Mouse (Mus musculus): ENCODE data around the gene Gas7. TPM values are rescaled to one million over a fixed set of nuclear protein-coding genes. Genes with fewer than 3 reads are reported as not detected.

Gas7 gene
- polyA plus RNA-seq, 1 experiment from 2014 or later: 8.4 TPM

DNA sequence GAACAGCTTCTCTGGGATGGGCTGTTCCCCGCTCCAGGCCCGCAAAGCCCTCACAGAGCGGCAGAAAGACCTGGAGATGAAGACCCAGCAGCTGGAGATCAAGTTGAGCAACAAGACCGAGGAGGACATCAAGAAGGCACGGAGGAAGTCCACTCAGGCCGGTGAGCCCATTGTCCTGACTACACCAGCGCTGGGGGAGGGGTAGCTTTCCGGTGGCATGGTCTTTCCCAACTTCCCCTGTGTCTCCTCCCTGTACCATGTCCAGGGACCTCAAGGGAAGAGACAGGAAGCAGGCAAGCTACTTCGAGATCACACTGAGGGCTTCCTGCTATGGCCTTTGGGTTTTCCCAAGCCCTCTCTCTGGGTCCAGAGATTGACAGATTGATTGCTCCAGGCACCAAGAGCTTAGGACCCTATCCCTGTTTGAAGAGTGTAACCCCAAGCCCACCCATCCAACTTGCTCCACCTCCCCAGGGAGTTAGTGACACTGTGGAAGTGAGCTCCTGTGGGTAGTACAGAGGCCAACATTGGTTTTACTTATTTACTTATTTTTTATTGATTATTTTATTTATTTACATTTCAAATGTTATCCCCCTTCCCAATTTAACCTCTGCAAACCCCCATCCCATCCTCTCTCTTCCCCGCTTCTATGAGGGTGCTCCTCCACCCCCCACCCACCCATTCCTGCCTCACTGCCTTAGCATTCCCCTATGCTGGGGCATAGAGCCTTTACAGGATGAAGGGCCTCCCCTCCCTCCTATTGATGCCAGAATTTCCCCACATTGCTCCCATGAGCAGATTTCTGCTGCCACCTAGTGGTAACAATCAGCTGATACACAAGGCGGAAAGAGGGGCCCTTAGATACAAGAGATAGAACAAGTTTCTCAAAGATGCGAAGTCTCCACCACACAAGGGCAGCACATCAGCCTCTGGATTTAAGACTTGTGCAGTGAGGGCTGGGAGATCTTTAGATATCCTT, 220.6 kb downstream of the Gas7 start:
- no peak overlapping the region for H3K9ac ChIP-seq
- no peaks in the 10 kb centered on the region for H3K9me3 ChIP-seq
- H3K4me2 ChIP-seq: no peak overlapping the region
- no peak for ATAC-seq (ENCODE audit: extremely low read depth, insufficient number of reproducible peaks, low FRiP score, low TSS enrichment)
- H3K4me3 ChIP-seq: no peak overlapping the region
- no peaks in the 10 kb centered on the region for H3K27me3 ChIP-seq (replicated peaks)
- peaks cover 19% of the 10 kb centered on the region for H3K4me1 ChIP-seq
- WGBS: 57% methylated on average over 12 of the region's 12 CpGs
- no peaks in the 10 kb centered on the region for H3K36me3 ChIP-seq
- no peak overlapping the region for H3K27ac ChIP-seq (replicated peaks)

DNA sequence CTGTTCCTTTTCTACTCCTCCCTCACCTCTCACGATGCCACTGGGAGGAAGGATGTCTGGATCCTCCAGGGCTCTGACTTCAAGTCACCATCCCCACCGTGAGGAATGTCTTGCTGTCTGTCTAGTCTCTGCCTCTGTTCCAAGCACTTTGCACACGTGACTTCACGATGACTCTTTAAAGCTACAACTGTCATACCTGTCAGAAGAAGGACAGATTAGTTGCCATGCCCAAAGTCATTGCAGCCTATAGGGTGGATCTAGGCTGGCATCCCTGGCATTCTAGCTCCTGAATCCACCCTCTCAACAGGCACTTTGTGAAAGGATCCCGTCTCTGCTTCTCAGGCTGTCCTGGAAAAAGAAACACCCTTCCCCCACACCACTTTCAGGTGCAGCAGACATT, 224.1 kb downstream of the Gas7 start:
- no peak for ATAC-seq (ENCODE audit: extremely low read depth, insufficient number of reproducible peaks, low FRiP score, low TSS enrichment)
- no peaks in the 10 kb centered on the region for H3K27me3 ChIP-seq (replicated peaks)
- no peak overlapping the region for H3K9ac ChIP-seq
- no peak overlapping the region for H3K4me3 ChIP-seq
- 51% methylated on average over 5 of the region's 5 CpGs for WGBS
- H3K27ac ChIP-seq (replicated peaks): no peak overlapping the region
- no peaks in the 10 kb centered on the region for H3K9me3 ChIP-seq
- H3K4me1 ChIP-seq: no peaks in the 10 kb centered on the region
- H3K4me2 ChIP-seq: no peak overlapping the region
- H3K36me3 ChIP-seq: peaks cover 5% of the 10 kb centered on the region; the same call in 1 of the 2 replicates

DNA sequence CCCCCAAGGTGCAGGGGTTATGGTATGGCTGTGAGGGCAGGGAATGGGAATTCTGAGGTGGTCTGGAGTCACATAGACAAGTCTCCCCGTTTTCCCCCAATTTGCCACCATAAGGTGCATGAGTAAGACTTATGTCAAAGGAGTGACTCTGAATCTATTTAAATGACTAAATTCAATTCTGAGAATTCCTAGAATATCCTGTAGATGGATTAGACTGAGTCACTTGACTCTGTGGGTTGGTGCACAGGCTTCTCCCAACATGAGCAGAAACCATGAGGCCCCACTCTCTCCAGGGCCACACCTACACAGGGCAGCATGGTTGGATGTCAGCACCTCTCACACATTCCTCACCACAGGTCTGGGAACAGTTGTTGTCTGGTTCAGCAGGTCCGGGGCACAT, 224.7 kb downstream of the Gas7 start:
- Histone ChIP-seq H3K36me3 (peaks cover 5% of the 10 kb centered on the region; the same call in 1 of the 2 replicates), H3K27me3 (replicated peaks) (no peaks in the 10 kb centered on the region), H3K27ac (replicated peaks) (no peak overlapping the region), H3K4me1 (no peaks in the 10 kb centered on the region), H3K9ac (no peak overlapping the region), H3K9me3 (no peaks in the 10 kb centered on the region), H3K4me3 (no peak overlapping the region), H3K4me2 (no peak overlapping the region)
- 70% methylated on average over 2 of the region's 2 CpGs for WGBS
- no peak for ATAC-seq (ENCODE audit: extremely low read depth, insufficient number of reproducible peaks, low FRiP score, low TSS enrichment)

DNA sequence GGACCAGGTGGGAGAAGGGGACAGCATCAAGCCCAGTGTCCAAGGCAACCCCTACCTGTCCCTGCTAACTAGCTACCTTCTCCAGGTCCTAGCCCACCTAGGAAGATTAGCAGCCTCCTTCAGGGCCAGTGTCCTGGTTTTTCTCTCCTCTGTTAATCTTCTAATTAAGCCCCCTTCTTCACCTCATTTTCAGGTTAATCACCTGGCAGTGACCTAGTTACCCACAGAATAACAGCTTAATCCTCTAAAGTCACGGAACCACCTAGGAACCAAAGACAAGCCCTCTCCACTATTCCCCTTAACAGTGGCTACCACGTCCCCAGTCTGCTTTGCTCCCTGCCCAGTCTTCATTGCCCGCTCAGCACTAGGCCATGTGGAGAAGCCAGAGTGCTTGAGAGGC, 226.6 kb downstream of the Gas7 start:
- no peak overlapping the region for H3K4me3 ChIP-seq
- no peaks in the 10 kb centered on the region for H3K4me1 ChIP-seq
- no peaks in the 10 kb centered on the region for H3K9me3 ChIP-seq
- peaks cover 5% of the 10 kb centered on the region; the same call in 1 of the 2 replicates for H3K36me3 ChIP-seq
- H3K9ac ChIP-seq: no peak overlapping the region
- H3K27ac ChIP-seq (replicated peaks): no peak overlapping the region
- ATAC-seq (ENCODE audit: extremely low read depth, insufficient number of reproducible peaks, low FRiP score, low TSS enrichment): no peak
- no peak overlapping the region for H3K4me2 ChIP-seq
- no peaks in the 10 kb centered on the region for H3K27me3 ChIP-seq (replicated peaks)
- 74% methylated on average over 3 of the region's 3 CpGs for WGBS

DNA sequence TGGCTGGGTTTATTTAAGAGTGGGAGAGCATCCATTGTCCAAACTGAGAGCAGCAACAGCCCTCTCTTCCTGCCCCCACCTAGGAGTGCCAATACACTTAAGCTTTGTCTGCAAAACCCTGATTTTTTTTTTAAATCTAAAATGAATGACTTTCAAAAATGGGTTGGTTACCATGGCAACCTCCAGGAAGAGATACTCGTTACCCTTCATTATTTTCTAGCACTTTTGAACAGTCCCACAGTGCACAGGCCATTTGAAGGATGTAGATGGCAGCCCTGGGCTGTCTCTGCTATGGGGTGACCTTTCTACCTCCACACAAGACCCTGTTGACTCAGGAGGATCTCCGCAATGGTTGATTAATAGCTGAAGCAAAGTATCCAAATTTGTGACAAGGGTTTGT, 230.9 kb downstream of the Gas7 start:
- Histone ChIP-seq H3K27me3 (replicated peaks) (no peaks in the 10 kb centered on the region), H3K4me1 (no peaks in the 10 kb centered on the region), H3K9me3 (no peaks in the 10 kb centered on the region), H3K4me2 (no peak overlapping the region), H3K27ac (replicated peaks) (no peak overlapping the region), H3K4me3 (no peak overlapping the region), H3K36me3 (peaks cover 5% of the 10 kb centered on the region; the same call in 1 of the 2 replicates), H3K9ac (no peak overlapping the region)
- 82% methylated on average over 2 of the region's 2 CpGs for WGBS
- ATAC-seq (ENCODE audit: extremely low read depth, insufficient number of reproducible peaks, low FRiP score, low TSS enrichment): no peak

DNA sequence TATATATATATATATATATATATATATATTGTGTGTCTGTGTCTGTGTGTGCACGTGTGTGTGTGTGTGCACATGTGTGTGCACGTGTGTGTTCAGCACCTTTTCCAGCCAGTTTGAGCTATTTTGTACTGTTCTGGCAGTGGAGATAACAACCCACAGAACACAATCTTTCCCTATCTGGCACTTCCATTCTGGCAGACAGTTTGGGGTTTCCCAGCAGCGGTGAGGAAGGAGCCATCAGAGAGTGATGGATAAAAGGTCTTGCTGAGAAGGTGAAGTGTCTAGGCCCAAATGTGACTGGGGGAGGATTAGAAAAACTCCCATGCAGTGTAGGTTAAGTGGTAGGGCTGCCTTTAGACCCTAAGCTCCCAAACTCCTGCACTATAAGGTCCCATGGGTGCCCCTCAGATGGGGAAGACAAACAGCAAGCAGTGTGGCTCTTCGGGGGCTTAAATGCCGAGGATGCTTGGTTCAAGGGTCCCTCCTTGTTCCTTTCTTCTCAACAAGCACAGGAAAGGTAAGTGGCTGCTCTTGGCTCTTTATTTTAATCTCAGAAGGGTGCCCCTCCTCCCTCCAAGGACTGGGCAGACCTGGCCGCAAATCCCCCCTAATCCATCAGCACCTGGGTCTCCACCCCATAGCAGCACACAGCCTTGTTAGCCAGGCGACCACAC, 239.6 kb downstream of the Gas7 start, which contains the start of gene Rcvrn:
Gene Rcvrn, plus strand, starts transcription at position 624 of the 674 bp plus-strand sequence.
- 41% methylated on average over 7 of the region's 7 CpGs for WGBS
- H3K4me3 ChIP-seq: no peak within 1 kb of the TSS

DNA sequence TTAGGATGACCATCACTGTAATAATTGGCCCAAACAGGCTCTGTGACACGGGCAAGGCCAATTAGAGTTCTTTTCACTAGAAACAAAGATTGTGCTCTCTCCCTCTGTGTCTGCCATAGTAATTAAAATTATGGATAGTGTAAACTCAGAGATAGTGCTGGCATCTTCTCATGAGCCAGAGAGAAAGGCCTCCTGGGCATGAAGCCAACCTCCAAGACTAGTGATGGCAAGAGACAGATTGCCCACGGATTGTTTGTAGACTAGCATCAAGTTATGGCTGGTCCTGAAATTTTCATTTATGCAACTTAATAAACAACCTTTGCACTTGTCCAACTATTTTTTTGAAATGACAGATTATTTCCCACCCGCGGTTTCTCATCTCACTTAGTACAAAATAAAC, 257.7 kb downstream of the Gas7 start:
- no peaks in the 10 kb centered on the region for H3K4me1 ChIP-seq
- WGBS: 78% methylated on average over 4 of the region's 4 CpGs
- no peak overlapping the region for H3K4me2 ChIP-seq
- H3K27ac ChIP-seq (replicated peaks): no peak overlapping the region
- H3K36me3 ChIP-seq: no peaks in the 10 kb centered on the region
- no peak for ATAC-seq (ENCODE audit: extremely low read depth, insufficient number of reproducible peaks, low FRiP score, low TSS enrichment)
- no peak overlapping the region for H3K4me3 ChIP-seq
- H3K9ac ChIP-seq: no peak overlapping the region
- no peaks in the 10 kb centered on the region for H3K27me3 ChIP-seq (replicated peaks)
- H3K9me3 ChIP-seq: no peaks in the 10 kb centered on the region

More for the DNA sequence above, 239.6 kb downstream of the Gas7 start, which contains the start of gene Rcvrn:
- peaks cover 7% of the 10 kb centered on the region; the same call in 1 of the 2 replicates for H3K27me3 ChIP-seq (replicated peaks)
- H3K9me3 ChIP-seq: no peaks in the 10 kb centered on the region
- no peaks in the 10 kb centered on the region for H3K36me3 ChIP-seq
- H3K4me2 ChIP-seq: no peak within 1 kb of the TSS
- H3K4me1 ChIP-seq: no peaks in the 10 kb centered on the region
- H3K9ac ChIP-seq: no peak within 1 kb of the TSS
- H3K27ac ChIP-seq (replicated peaks): no peak within 1 kb of the TSS
- no peak for ATAC-seq (ENCODE audit: extremely low read depth, insufficient number of reproducible peaks, low FRiP score, low TSS enrichment)

DNA sequence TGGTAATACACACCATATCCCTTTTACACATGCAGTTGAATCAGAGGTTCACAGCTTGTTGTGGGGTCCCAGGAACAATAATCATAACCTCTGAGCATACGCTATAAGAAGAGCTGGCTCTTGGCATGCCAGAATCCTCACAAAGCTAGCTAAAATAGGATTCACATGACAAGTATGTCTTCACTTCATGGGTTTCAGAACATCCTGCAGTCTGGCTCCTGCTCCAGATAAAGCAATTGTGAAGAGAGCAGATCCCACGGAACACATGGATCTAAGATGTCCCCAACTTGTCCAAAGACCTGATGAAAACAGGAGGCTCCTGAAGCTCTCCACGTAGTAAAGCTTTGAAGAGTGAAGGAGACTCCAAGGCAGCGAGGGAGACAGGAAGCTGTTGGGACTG, 260.1 kb downstream of the Gas7 start:
- ATAC-seq (ENCODE audit: extremely low read depth, insufficient number of reproducible peaks, low FRiP score, low TSS enrichment): no peak

DNA sequence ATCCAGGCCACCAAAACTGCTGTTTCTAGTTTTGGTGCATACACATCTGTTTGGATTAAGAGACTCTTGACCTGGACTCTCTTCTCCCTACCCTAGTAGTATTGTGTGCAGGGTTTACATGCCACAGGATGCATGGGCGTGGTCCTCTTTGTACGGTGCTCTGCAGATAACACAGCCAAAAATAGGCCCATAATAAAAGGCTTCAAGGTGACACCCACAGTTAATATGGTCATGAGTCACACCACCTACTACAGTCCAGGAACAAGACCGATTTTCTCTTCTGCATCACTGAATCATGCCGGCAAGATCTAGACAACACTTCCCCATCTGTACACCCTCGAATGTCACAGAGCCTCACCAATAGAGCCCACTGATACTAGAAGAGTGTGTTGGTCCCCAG, 266.2 kb downstream of the Gas7 start:
- Histone ChIP-seq H3K36me3 (no peaks in the 10 kb centered on the region), H3K9me3 (no peaks in the 10 kb centered on the region), H3K4me1 (peaks cover 10% of the 10 kb centered on the region), H3K4me2 (no peak overlapping the region), H3K27me3 (replicated peaks) (no peaks in the 10 kb centered on the region), H3K27ac (replicated peaks) (no peak overlapping the region), H3K9ac (no peak overlapping the region), H3K4me3 (no peak overlapping the region)
- 62% methylated on average over 5 of the region's 5 CpGs for WGBS
- ATAC-seq (ENCODE audit: extremely low read depth, insufficient number of reproducible peaks, low FRiP score, low TSS enrichment): no peak

More for the DNA sequence above, 260.1 kb downstream of the Gas7 start:
- Histone ChIP-seq H3K4me1 (no peaks in the 10 kb centered on the region), H3K9me3 (no peaks in the 10 kb centered on the region), H3K4me2 (no peak overlapping the region), H3K27ac (replicated peaks) (no peak overlapping the region), H3K36me3 (no peaks in the 10 kb centered on the region), H3K4me3 (no peak overlapping the region), H3K27me3 (replicated peaks) (no peaks in the 10 kb centered on the region), H3K9ac (no peak overlapping the region)
- WGBS: 72% methylated on average over 4 of the region's 4 CpGs

DNA sequence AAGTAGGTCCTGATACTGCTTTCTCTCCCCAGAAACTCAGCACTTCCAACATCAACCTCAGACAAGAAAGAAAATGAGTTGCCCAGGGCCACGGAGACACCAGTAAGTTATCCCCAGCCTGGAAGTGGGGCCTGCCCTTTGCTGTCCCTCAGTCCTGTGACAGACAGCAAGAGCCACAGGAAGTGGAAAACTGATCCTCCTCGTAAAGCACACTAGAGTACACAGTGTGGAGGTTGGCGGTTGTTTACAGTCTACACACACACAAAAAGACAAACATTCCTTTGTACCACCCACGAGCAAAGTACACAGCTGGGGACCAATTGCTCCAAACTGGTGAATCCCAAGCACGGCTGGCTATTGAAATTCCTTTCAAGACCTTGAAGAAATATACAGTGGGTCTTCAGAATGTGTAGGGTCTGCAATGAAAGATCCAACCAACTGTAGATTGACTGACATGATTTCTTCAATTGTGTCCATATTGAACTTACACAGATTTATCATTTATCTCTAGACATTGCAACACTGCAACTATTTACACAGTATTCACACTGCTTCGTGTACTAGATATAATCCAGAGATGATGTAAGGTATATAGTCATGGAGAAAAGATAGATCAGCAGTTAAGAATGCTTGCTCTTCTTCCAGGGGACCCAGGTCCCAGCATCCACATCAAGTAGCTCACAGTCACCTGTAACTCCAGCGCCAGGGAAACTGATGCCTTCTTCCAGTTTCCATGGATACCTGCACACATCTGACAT, 267.3 kb downstream of the Gas7 start:
- Histone ChIP-seq H3K9ac (no peak overlapping the region), H3K4me2 (no peak overlapping the region), H3K9me3 (no peaks in the 10 kb centered on the region), H3K36me3 (no peaks in the 10 kb centered on the region), H3K4me3 (no peak overlapping the region), H3K27me3 (replicated peaks) (no peaks in the 10 kb centered on the region), H3K27ac (replicated peaks) (no peak overlapping the region), H3K4me1 (peaks cover 17% of the 10 kb centered on the region)
- 55% methylated on average over 7 of the region's 7 CpGs for WGBS
- no peak for ATAC-seq (ENCODE audit: extremely low read depth, insufficient number of reproducible peaks, low FRiP score, low TSS enrichment)
